Mouse (Mus musculus): Measurements from ENCODE around the gene Scaf1. TPM values are rescaled to one million over a fixed set of nuclear protein-coding genes. Genes with fewer than 3 reads are reported as not detected.

Gene Scaf1
- total RNA-seq, 2 experiments from 2014 or later = 9.6 to 22.2 TPM

GRCm38 (mm10) chr7:44958208-44958607, 58.0 kb downstream of the Scaf1 start:
- no peak for ATAC-seq (ENCODE audit: poor library complexity, severe bottlenecking)

- no peak for ATAC-seq (ENCODE audit: poor library complexity, severe bottlenecking)
Observed at GRCm38 (mm10) chr7:44957183-44957835, 58.9 kb downstream of the Scaf1 start.

GRCm38 (mm10) chr7:44956266-44956665, 59.9 kb downstream of the Scaf1 start:
- no peak for ATAC-seq (ENCODE audit: poor library complexity, severe bottlenecking)

GRCm38 (mm10) chr7:44955628-44956027, 60.5 kb downstream of the Scaf1 start:
- ATAC-seq (ENCODE audit: poor library complexity, severe bottlenecking) = no peak

GRCm38 (mm10) chr7:44954091-44954885, 61.9 kb downstream of the Scaf1 start:
- ATAC-seq (ENCODE audit: poor library complexity, severe bottlenecking) = no peak

GRCm38 (mm10) chr7:44953561-44953960, 62.6 kb downstream of the Scaf1 start:
- no peak for ATAC-seq (ENCODE audit: poor library complexity, severe bottlenecking)

Other genes starting within 250 kb of the Scaf1 start
Only the 30 nearest of the 35 such genes appear.
- gene Akt1s1, start 167.4 kb downstream of the Scaf1 start, total RNA-seq (2015) = 4.7 and 6.5 TPM in 2 replicates
- 8.0 and 9.6 TPM in 2 replicates for gene Akt1s1, start 167.4 kb downstream of the Scaf1 start, total RNA-seq (2017)
- gene Tbc1d17, start 167.3 kb downstream of the Scaf1 start, total RNA-seq (2015) = 12.5 and 17.6 TPM in 2 replicates
- 13.0 and 14.8 TPM in 2 replicates for gene Tbc1d17, start 167.3 kb downstream of the Scaf1 start, total RNA-seq (2017)
- gene Pnkp, start 159.2 kb downstream of the Scaf1 start, total RNA-seq (2015) = 75.1 and 89.7 TPM in 2 replicates
- 109 and 129 TPM in 2 replicates for gene Pnkp, start 159.2 kb downstream of the Scaf1 start, total RNA-seq (2017)
- 21.3 and 29.0 TPM in 2 replicates for gene Ptov1, start 146.6 kb downstream of the Scaf1 start, total RNA-seq (2015)
- 5.9 and 8.7 TPM in 2 replicates for gene Ptov1, start 146.6 kb downstream of the Scaf1 start, total RNA-seq (2017)
- 19.4 and 23.7 TPM in 2 replicates for gene Med25, start 123.7 kb downstream of the Scaf1 start, total RNA-seq (2015)
- 8.6 and 9.0 TPM in 2 replicates for gene Med25, start 123.7 kb downstream of the Scaf1 start, total RNA-seq (2017)
- 4.6 and 4.7 TPM in 2 replicates for gene Fuz, start 120.3 kb downstream of the Scaf1 start, total RNA-seq (2015)
- gene Fuz, start 120.3 kb downstream of the Scaf1 start, total RNA-seq (2017) = 11.1 and 11.3 TPM in 2 replicates
- gene Ap2a1, start 86.9 kb downstream of the Scaf1 start, total RNA-seq (2015) = 33.2 and 36.1 TPM in 2 replicates
- gene Ap2a1, start 86.9 kb downstream of the Scaf1 start, total RNA-seq (2017) = 20.2 and 33.6 TPM in 2 replicates
- gene Tsks, start 73.2 kb downstream of the Scaf1 start, total RNA-seq (2015) = not detected in 2 replicates
- not detected in 2 replicates for gene Tsks, start 73.2 kb downstream of the Scaf1 start, total RNA-seq (2017)
- gene Cpt1c, start 41.5 kb downstream of the Scaf1 start, total RNA-seq (2015) = not detected in 2 replicates
- gene Cpt1c, start 41.5 kb downstream of the Scaf1 start, total RNA-seq (2017) = 0.12 TPM in 1 of 2 replicates, not detected in the other
- 48.4 and 55.7 TPM in 2 replicates for gene Prmt1, start 29.8 kb downstream of the Scaf1 start, total RNA-seq (2015)
- 40.0 and 42.9 TPM in 2 replicates for gene Prmt1, start 29.8 kb downstream of the Scaf1 start, total RNA-seq (2017)
- gene Irf3, start 18.7 kb downstream of the Scaf1 start, total RNA-seq (2015) = 60.8 and 76.8 TPM in 2 replicates
- gene Irf3, start 18.7 kb downstream of the Scaf1 start, total RNA-seq (2017) = 84.8 and 89.4 TPM in 2 replicates
- 16.8 and 18.7 TPM in 2 replicates for gene Bcl2l12, start 17.7 kb downstream of the Scaf1 start, total RNA-seq (2015)
- 14.1 and 17.7 TPM in 2 replicates for gene Bcl2l12, start 17.7 kb downstream of the Scaf1 start, total RNA-seq (2017)
- gene Rras, start 1.6 kb upstream of the Scaf1 start, total RNA-seq (2015) = 77.1 and 78.6 TPM in 2 replicates
- gene Rras, start 1.6 kb upstream of the Scaf1 start, total RNA-seq (2017) = 12.7 and 14.1 TPM in 2 replicates
- gene Prr12, start 36.5 kb upstream of the Scaf1 start, total RNA-seq (2015) = 15.4 and 16.3 TPM in 2 replicates
- 1.9 and 3.0 TPM in 2 replicates for gene Prr12, start 36.5 kb upstream of the Scaf1 start, total RNA-seq (2017)
- 41.4 and 46.3 TPM in 2 replicates for gene Nosip, start 46.1 kb upstream of the Scaf1 start, total RNA-seq (2015)
- gene Nosip, start 46.1 kb upstream of the Scaf1 start, total RNA-seq (2017) = 54.2 and 56.8 TPM in 2 replicates
- gene Prrg2, start 46.3 kb upstream of the Scaf1 start, total RNA-seq (2015) = 6.6 and 8.9 TPM in 2 replicates
- 5.4 TPM in 2 replicates for gene Prrg2, start 46.3 kb upstream of the Scaf1 start, total RNA-seq (2017)
- 4.5 and 5.8 TPM in 2 replicates for gene Rcn3, start 75.9 kb upstream of the Scaf1 start, total RNA-seq (2015)
- 7.8 and 18.1 TPM in 2 replicates for gene Rcn3, start 75.9 kb upstream of the Scaf1 start, total RNA-seq (2017)
- gene Fcgrt, start 87.5 kb upstream of the Scaf1 start, total RNA-seq (2015) = 22.0 and 22.5 TPM in 2 replicates
- gene Fcgrt, start 87.5 kb upstream of the Scaf1 start, total RNA-seq (2017) = 64.1 and 69.0 TPM in 2 replicates
- 2,516 and 2,663 TPM in 2 replicates for gene Rps11, start 108.1 kb upstream of the Scaf1 start, total RNA-seq (2015)
- gene Rps11, start 108.1 kb upstream of the Scaf1 start, total RNA-seq (2017) = 1,201 and 1,233 TPM in 2 replicates
- 1,652 and 1,953 TPM in 2 replicates for gene Rpl13a, start 112.4 kb upstream of the Scaf1 start, total RNA-seq (2015)
- gene Rpl13a, start 112.4 kb upstream of the Scaf1 start, total RNA-seq (2017) = 2,014 and 2,240 TPM in 2 replicates
- not detected in 2 replicates for gene Gm45713, start 119.9 kb upstream of the Scaf1 start, total RNA-seq (2015)
- not detected in 2 replicates for gene Gm45713, start 119.9 kb upstream of the Scaf1 start, total RNA-seq (2017)
- 22.7 and 29.0 TPM in 2 replicates for gene Flt3l, start 120.1 kb upstream of the Scaf1 start, total RNA-seq (2015)
- 17.4 and 17.6 TPM in 2 replicates for gene Flt3l, start 120.1 kb upstream of the Scaf1 start, total RNA-seq (2017)
- gene Pih1d1, start 137.9 kb upstream of the Scaf1 start, total RNA-seq (2015) = 131 and 132 TPM in 2 replicates
- gene Pih1d1, start 137.9 kb upstream of the Scaf1 start, total RNA-seq (2017) = 43.9 and 51.4 TPM in 2 replicates
- 68.0 and 72.0 TPM in 2 replicates for gene Aldh16a1, start 138.2 kb upstream of the Scaf1 start, total RNA-seq (2015)
- gene Aldh16a1, start 138.2 kb upstream of the Scaf1 start, total RNA-seq (2017) = 26.9 and 33.7 TPM in 2 replicates
- 0.18 TPM in 1 of 2 replicates, not detected in the other for gene Slc17a7, start 147.6 kb upstream of the Scaf1 start, total RNA-seq (2015)
- not detected in 2 replicates for gene Slc17a7, start 147.6 kb upstream of the Scaf1 start, total RNA-seq (2017)
- not detected in 2 replicates for gene Gfy, start 163.2 kb upstream of the Scaf1 start, total RNA-seq (2015)
- not detected in 2 replicates for gene Gfy, start 163.2 kb upstream of the Scaf1 start, total RNA-seq (2017)
- not detected in 2 replicates for gene Pth2, start 164.6 kb upstream of the Scaf1 start, total RNA-seq (2015)
- not detected in 2 replicates for gene Pth2, start 164.6 kb upstream of the Scaf1 start, total RNA-seq (2017)
- gene Ccdc155, start 188.5 kb upstream of the Scaf1 start, total RNA-seq (2015) = not detected in 2 replicates
- gene Ccdc155, start 188.5 kb upstream of the Scaf1 start, total RNA-seq (2017) = not detected in 2 replicates
- 1.0 and 1.6 TPM in 2 replicates for gene Dkkl1, start 195.8 kb upstream of the Scaf1 start, total RNA-seq (2015)
- 1.1 and 5.0 TPM in 2 replicates for gene Dkkl1, start 195.8 kb upstream of the Scaf1 start, total RNA-seq (2017)
- 0.07 TPM in 1 of 2 replicates, not detected in the other for gene Tead2, start 199.4 kb upstream of the Scaf1 start, total RNA-seq (2015)
- gene Tead2, start 199.4 kb upstream of the Scaf1 start, total RNA-seq (2017) = not detected in 2 replicates